Mouse (Mus musculus): ENCODE data around the gene Foxq1. TPM values are rescaled to one million over a fixed set of nuclear protein-coding genes. Genes with fewer than 3 reads are reported as not detected.

Gene Foxq1
- under 1 TPM in 1 of 2 experiments, not detected in 1; 0.14 TPM for total RNA-seq (2021)
- 0.33 and 0.53 TPM in 2 replicates for polyA plus RNA-seq (2012; rRNA removed)
- long read RNA-seq, result 0 reads

DNA sequence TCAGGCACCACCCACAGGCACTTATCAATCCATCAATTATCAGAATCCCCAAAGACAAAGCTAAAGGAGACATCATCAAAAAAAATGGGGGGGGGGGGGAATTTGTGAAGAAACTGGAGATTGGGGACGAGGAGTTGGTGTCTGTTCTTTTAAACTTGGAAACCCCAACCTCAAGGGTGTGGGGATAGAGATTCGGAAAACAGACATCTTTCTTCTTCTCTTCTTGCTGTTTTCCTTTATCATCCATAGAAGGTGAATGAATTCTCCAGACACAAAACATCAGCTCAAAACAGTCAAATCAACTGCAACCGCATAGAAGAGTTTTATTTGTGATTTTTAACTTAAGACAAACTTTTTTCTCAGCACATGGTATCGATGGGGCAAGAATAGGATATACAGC, at the start of gene Foxq1:
Foxq1 (plus strand) TSS at position 301 of the 400 bp plus-strand sequence.
- DNase-seq, result no peak

DNA sequence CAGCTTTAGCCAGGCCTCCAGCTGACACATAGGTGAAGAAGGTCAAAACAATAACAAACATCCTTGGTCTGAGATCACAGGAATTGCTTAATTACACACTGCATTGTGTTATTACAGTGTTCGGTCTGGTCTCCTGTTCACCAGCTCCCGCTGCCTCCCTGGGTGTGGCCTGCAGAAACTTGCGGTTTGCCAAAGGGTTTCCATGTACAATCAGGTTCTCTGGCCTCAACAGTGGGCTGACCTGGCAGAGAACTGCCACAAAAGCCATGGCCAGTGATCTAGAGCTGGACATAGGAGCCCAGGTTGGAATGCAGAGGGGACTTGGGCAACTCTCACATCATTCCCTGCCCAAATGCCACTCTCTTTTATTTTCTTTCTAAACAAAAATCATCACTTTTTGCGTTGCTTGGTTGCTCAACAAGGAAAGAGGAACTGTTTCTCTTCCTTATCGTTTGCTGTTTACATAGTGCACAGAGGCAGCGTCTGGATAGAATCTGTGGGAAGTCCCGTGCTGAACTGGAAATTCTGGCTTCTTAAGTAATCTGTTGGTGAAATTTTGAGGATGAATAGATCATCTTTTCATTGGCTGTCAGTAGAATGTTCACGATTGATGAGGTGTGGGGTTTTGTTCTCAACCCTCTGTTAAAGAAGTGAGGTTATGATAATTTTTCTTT, 49.3 kb upstream of the Foxq1 start:
- DNase-seq, result no peak

DNA sequence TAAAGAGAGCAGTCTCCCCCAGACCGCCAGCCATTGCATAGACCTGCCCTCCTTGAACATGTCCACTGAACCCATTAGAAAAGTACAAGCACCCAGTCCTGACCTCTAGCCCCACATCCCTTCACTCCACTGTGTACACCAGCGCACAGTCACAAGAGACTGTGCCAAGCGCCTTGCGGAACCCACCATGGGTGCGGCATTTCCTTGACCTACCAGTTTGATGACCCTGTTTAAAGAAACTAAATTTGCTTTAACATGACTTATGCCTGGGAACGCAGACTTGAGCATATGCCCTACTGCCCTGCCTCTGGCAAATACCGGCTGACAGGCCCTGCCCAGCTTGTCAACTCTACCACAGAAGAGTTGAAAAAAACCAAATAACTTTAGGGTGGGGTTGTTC, 40.7 kb upstream of the Foxq1 start:
- DNase-seq, result no peak

DNA sequence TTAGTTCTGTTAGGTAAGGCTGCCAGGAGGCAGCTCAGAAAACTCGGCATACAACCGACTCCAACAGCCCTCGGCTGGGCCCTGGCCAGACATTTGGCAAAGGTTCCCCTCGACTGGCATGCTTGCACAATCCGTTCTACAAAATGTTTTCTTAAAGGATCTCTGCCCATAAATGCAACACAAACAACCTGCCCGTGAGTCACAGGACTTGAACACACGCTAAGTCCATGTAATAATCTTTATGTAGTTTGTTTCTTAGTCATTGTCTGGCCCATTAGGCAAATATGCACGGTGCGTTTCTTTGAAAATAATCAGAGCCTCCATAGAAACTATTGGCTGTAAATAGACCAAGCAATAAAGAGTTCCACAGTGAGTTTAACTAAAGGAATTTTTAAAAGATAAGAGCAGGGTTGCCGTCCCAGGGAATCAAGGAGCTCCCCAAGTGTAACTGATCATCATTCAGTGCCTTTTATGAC, 37.5 kb upstream of the Foxq1 start:
- peak; percentile 81 for DNase-seq

DNA sequence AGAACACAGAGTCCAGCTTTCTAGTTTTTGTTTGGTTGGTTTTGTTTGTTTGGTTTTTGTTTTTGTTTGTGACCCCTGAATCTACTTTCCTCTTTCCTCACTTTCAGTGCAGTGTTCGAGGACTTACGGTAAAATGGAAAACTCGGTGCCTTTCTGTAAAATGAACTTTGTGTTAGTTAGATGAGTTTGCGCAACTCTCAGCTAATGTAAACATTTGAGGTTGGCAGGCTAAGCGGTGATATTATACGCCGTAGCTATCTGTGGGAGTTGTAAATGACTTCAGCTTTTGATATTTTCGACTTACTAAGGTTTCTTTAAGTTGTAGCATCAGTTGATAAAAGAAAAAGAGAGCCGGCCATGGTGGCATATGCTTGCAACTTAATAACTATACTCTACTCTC, 37.0 kb upstream of the Foxq1 start:
- DNase-seq, result no peak

DNA sequence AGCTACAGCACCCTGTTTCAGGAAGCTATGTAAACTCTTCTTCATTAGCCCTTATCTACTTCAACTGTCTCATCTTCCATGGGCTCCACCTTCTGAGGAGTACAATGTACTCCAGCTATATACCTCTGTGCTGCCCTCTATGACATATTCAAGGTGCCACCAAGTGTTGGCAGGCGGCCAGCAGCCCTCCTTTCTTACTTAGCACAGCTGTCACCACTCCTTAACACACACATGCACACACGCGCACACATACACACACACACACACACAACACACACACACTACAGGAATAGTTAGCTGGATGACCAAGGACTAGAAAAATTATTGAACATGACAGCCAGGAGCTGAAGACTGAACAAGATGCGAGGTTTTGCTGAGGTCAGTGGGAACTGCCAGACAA, 31.0 kb upstream of the Foxq1 start:
- DNase-seq, result no peak

DNA sequence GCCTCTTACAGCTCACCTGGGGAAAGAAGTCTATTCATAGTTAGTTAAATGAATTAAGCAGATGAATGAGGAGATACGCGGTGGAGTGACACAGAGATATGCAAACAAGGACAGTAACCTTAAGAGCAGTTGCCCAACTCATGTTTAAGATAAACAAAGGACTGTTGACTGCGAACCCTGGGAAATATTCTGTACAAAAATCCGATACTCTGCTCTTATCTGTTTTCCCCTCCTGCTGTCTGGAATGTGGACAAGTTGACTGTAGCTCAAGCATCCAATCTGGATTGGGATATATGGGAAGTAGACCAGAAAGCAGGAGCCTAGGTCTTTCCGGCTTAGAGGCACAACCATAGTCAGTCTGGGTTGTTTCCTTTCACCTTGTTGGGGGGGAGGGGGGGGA, 24.7 kb upstream of the Foxq1 start:
- no peak for DNase-seq

DNA sequence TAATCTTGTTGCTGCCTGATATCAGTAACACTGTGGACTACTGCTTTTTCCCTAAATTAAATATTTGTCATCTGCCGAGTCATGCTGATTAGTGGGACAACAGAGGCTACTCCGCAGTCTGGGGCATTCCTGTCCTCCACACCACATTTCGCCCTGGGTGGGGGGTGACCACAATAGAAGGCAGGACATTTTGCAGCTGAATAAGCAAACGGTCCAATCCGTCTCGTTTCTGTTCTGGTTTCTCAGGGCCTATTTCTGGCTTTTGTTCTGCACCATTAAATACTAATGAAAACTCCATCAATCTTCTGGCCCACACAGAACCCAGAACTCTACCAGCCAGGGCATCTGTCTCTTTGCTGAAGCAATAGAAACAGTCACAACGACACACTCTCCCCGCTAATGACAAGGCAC, 24.3 kb upstream of the Foxq1 start:
- DNase-seq, result no peak

DNA sequence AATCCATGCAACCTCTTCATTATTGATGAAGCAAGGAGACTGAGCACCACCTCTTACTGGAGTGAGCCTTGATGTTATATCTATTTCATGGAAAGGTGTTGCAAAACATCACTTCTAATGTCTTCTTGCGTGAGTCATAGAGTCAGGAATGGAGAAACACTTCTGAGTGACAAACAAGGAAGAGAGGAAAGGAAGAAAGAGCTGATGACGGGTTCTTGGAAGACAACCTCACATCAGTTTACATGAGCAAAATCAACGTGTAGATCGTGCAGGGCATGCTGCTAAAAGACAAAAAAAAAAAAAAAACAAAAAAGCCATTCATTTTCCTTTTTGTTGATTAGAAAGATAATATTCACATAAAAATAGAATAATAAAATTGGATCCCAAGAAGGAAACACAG, 21.2 kb upstream of the Foxq1 start:
- no peak for DNase-seq

DNA sequence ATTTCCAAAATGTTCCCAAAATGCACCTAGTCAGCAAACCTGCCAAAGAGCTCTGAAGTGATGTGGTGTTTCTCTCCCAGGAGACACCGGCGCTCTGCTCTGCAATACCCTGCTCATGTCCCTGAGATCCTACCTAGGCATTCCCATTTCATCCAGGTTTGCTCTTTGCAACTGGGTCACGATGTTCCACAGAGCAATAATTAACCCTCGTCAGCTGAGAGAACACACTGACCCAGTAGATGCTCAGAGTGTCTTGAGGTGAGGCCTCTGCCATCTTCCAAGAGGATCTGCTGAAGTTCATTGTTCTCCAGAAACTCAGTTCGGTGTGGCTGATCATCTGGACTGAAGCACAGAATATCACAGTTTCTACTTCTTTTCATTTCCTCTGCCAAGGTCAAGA, 12.9 kb upstream of the Foxq1 start:
- no peak for DNase-seq

DNA sequence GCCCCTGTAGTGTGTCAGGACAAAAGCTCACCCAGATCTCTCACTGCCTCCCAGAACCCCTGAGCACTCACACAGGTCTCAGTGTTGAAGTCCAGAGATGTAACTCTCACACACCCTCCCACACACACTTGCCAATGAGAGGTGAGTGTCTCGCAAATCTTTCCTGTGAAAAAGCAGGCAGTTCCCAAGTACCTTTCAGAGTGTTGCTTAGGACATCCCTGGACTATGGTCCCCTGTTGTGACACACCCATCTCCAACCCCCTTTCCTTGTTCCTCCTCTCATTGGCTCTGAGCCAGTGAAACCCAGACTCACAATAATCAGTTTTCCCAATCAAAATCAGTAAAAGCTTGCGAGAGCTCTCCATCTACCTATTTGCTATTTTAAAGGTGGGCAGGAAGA, 9.2 kb upstream of the Foxq1 start:
- DNase-seq, result no peak

DNA sequence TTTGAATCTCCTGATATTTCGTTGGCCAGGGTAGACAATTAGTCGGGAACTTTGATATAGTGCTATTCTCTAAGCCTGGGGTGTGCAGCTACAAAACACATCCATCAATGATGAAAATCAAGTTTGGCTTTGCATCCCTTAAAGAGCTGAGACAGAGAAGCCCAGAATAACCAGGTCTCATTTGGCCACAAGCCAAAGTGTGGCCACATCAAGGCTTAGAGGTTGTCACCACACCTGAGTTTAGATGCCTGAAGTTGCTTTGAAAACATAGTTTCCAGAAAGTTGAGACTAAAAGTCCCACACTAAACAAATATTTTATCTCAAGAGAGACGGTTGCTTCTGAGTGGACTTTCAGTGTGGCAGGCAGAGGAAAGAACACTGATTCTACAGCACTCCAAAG, 8.7 kb upstream of the Foxq1 start:
- DNase-seq, result no peak

DNA sequence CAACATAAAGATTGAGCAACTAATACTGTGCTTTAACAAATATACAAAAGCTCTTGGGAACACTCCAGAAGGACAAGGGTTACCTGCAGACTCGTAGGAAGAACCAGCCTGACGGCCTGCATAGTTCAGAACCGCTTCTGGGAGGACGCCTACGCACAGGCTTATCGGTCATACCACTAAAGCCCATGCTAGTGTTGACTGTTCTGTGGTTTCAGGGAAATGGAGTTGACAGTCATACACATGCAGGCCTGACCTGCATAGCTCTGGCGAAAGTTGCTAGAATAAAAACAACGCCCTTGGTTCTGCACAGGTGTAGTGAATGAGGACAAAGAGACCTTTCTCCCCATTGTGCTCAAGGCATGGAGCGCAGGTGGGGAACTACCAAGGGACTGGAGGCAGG, 8.3 kb upstream of the Foxq1 start:
- DNase-seq, result no peak

DNA sequence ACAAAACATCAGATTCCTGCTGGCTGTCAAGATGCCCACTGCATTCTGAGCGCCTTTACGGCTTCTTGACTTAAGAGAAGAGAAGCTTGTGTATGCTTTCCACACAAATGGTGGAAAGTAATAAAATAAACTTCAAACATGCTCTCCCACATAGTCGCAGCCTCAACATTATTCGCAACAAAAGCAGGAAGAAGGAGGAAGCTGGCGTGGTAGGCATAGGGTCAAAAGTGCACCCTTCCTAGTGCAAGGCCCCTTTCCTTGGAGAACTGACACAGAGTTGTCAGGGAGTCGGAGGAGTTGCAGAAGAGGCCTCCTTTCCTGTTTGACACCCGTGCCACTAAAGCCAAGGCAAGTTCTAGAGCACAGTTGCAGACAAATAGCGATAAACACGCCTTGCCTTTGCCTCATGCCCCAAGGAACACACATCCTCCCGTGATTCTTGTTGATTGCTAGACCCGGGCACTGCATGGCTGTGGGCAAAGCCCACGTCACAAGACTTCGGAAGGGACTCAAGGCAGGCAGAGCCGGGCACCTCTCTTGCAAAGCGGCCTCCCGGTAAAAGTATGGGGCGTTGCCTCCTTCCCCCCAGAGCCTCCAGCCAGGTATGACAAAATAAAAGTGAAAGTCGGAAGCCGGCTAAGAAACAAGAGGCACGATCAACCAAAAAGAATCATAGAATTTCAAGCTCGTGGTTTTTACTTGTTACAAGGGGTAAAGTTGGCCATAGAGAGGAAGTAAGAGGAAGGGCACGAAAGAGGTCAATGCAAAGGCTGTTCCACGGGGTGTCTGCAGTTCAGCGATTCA, 1.2 kb downstream of the Foxq1 start:
- DNase-seq, result no peak

DNA sequence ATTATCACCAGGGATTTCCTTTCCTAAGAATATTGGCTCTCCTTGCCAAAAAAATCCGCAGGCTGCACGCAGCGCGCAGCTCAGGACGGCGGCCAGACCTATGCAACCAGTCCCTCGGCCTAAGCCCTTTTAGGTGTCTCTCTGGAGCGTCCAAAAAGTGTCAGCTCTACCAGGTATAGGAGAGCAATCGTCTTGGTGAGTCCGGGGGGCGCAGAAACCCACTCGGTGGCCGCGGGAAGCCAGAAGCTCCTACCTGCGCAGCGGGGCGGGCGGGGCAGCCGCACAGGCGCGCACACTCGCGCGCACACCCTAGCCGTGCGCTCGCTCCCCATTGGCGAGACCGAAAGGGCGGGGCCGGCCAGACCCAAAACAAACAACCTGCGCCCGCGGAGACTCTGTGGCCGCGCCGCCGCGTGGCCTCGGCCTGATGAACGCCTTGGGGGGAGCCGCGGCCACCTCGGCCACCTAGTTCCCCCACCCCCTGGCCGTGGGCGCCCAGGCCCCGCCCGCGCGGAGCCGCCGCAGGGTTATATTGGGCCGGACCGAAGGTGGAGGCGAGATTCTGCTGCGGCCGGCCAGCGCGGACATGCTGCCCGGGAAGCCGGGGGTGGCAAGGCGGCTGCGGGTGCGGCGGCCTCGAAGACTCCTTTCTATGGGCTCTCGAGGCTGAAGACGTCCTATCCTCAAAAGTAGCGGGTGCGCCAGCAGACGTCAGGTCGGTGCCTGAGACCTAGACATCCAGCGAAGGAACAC, 2.0 kb downstream of the Foxq1 start:
- DNase-seq, result peak; percentile 85

DNA sequence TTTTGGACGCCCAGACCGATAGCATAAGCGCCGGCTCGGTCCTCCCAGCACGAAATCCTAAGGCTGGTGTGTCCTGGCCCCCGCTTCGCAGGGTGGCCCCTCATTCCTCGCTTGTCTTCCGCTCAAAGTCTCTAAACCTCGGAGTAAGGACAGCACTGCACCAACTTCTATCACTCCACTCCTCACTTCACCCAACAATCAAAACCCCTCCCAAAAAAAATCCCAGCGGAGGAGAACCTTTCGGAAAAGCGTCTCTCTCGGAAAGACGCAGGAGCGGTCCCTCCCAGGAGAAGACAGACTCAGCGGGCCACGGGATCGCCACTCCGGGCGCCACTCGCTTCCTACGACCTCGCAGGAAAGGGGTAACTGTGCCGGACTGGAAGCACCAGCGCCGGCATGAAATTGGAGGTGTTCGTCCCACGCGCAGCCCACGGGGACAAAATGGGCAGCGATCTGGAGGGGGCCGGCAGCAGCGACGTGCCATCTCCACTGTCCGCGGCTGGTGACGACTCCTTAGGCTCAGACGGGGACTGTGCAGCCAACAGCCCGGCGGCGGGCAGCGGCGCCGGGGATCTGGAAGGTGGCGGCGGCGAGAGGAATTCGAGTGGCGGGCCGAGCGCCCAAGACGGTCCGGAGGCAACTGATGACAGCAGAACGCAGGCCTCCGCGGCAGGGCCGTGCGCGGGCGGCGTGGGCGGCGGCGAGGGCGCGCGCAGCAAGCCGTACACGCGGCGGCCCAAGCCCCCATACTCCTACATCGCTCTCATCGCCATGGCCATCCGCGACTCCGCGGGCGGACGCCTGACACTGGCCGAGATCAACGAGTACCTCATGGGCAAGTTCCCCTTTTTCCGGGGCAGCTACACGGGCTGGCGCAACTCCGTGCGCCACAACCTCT, 2.8 kb downstream of the Foxq1 start, which contains the start of gene A530084C06Rik:
A530084C06Rik (minus strand) TSS at position 813 of the 898 bp plus-strand sequence.
- peak; percentile 56 for DNase-seq

DNA sequence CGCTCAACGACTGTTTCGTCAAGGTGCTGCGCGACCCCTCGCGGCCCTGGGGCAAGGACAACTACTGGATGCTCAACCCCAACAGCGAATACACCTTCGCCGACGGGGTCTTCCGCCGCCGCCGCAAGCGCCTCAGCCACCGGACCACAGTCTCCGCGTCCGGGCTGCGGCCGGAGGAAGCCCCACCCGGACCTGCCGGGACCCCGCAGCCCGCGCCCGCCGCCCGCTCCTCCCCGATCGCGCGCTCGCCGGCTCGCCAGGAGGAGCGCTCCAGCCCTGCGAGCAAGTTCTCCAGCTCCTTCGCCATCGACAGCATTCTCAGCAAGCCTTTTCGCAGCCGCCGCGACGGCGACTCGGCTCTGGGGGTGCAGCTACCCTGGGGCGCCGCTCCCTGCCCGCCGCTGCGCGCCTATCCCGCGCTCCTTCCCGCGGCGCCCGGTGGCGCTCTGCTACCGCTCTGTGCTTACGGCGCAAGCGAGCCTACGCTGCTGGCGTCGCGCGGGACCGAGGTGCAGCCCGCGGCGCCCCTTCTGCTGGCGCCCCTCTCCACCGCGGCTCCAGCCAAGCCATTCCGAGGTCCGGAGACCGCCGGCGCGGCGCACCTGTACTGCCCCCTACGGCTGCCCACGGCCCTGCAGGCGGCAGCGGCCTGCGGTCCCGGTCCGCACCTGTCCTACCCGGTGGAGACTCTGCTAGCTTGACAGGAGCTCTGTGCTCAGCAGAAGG, 3.6 kb downstream of the Foxq1 start:
- DNase-seq, result peak; percentile 82

DNA sequence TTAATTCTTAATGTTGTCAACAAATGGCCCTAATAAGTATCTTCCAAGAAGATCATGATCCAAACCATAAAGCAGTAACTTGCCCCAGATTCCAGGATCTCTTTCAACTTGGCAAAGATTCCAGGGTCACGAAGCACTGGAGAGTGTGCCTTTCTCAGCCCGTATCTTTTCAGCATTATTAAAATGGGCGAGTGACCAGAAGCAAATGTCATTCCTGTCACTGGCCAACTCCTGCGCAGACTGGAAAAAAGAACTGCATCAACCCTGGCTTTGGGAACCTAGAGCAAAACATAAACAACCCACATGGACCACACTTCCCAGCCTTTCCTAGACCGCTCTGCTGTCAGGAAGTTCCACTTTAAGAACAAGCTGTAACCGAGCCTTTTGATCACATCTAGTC, 8.5 kb downstream of the Foxq1 start:
- peak; percentile 39 for DNase-seq

DNA sequence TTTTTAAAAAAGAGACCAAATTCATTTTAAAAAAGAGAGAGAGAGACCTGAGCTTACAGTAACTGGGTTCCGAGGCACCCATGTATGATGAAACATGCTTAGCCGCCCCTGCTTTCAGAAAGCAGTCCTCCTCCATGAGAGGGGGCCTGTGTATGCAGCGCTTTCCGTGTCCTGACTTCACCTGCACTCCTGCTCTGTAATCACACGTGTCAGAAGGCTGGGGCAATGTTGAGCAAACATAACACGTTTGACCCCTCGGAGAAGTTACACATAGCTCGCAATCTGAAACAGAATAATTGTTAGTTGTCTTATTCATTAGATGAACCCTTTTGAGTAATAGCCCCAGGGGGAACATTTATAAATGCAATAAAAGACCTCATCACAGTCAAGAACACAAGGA, 11.2 kb downstream of the Foxq1 start:
- no peak for DNase-seq

DNA sequence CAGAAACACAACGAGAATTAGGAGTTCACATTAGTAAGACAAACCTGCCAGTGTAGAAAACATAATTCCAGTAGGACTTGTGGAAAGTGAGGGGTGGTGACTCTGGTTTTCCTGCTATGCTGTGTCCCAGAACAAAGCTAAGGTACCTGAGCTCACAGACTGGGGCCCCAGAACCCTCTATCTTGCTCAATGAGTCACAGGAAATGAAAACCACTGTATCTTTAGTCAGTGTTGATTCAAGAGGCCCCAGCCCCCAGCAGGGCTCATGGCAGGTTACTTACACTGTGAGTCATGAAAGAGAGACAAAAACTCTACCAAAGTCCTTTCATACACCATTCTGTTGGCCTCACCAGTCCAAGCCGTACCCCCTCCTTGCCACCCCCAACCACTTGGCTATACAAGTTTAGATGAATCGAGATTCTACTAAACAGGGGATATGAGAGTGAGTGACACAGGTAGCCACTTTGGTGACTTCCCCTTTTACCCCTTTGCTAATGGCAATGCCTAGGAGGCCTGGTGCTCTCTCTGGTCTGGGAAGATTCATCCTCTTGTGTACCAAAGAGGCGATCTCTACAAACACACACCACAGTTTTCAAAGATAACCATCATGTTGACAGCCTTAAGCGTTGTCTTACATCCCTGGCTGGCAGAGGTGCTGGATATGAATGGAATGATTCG, 11.8 kb downstream of the Foxq1 start:
- DNase-seq, result no peak
